Mouse (Mus musculus) retina, postnatal 7 days (tissue): ENCODE measurements around the gene Cyp2c23.

Source experiments
- DNase-seq: peaks from one replicate; pipeline ENCODE4 v3.0.0-alpha.2; 2012; ENCODE audit warnings: low read depth, low spot score

Gene Cyp2c23

DNA sequence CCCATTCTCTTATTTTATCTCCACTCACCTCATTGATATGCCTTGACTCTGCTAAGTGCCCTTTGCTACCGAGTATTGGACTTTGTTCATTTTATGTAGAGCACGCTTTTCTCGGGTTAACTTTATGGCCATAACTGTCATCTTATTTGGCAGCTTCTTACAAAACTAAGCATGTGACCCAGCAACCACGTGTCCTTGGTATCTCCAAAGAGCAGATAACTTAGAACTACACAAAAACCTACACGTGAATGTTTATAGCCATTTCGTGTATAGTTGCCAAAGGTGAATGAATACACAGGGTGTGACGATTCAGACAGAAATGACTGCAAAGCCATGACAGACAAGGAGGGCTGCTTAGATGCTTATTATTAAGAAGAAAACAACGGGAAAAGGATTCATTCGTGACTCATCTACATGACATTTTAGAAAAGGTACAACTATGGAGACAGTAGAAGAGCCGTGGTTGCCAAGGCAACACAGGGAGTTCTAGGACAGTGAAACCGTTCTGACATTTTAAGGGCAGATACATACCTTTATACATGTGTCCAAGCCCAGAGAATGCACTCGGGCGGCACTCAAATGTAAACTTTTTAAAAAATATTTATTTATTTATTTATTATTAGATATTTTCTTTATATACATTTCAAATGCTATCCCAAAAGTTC is 4.0 kb downstream of the Cyp2c23 start:
- no peak for DNase-seq

DNA sequence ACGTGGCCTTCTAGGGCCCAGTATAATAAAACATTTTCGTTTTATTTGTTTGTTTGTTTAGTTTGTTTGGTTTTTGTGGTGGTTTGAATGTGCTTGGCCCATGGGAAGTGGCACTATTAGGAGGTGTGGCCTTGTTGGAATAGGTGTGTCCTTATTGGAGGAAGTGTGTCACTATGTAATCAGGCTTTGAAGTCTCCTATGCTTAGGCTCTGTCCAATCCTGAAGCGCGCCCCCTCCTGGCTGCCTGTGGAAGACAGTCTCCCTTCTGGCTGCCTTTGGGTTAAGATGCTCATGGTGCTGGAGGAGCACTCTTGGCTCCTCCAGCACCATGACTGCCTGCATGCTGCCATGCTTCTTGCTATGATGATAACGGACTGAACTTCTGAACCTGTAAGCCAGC is 5.9 kb downstream of the Cyp2c23 start:
- no peak for DNase-seq

- DNase-seq: no peak
These were observed 7.5 kb downstream of the Cyp2c23 start for GRCm38 (mm10) chr19:44021502-44021901.

GRCm38 (mm10) chr19:44019739-44020138 is 9.3 kb downstream of the Cyp2c23 start:
- no peak for DNase-seq

- DNase-seq: no peak
These were observed 15.1 kb downstream of the Cyp2c23 start for GRCm38 (mm10) chr19:44013862-44014261.

DNA sequence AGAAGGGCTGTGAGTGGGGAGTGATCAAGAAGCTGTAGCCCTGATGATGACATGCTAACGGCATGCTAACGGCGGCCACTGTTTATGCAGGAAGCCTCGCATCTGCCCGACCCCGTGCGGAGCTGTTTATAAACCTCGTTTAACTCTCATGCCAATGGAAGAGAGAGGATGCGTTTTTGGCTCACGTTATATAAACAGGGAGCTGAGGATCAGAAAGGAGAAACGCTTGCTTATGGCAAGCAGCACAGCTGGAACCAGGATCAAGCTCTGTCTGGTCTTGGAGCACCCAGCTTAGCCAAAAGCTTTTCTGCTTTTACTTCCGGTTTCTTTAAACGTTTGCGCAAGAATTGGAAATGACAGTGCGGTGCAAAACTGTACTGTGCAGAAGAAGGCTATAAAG is 20.2 kb downstream of the Cyp2c23 start:
- DNase-seq: no peak

- no peak for DNase-seq
These were observed 21.8 kb downstream of the Cyp2c23 start for GRCm38 (mm10) chr19:44007186-44007585.

DNA sequence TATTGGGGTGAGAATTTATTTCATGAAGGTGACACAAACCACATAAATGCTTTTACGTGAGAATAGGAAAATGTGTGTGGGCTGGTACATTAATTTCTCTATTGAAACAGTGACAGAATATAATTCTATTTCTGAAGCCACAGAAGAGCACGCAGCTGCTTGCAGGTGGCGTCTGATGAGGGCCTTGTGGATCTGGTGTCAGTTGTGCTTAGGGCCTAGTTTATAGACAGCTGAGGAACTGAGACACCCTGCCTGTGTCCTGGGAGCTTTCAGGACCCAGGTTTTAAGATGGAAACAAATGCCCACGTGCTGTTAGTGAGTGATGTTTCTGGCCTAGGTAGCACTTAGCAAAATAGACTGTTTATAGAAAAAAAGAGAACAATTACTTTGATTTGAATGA is 24.0 kb downstream of the Cyp2c23 start:
- DNase-seq: no peak

DNA sequence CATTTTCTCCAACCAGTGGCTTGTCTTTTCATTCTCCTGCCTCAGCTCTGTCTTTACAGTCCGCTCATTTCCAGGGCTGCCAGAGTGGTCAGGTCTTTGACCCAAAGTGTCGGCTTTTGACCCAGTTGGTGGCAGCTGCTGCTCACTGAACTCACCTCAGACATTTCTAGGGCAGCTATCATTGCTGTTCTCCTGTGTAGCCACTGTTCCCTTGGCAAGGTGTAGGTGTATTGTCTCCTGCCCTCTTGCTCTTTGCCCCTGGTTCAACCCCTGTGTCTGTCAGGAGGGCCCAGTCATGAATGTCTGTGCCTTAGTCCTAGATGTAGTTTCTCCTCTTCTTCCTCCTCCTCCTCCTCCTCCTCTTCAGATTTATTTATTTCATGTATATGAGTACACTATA is 24.7 kb downstream of the Cyp2c23 start:
- no peak for DNase-seq

DNA sequence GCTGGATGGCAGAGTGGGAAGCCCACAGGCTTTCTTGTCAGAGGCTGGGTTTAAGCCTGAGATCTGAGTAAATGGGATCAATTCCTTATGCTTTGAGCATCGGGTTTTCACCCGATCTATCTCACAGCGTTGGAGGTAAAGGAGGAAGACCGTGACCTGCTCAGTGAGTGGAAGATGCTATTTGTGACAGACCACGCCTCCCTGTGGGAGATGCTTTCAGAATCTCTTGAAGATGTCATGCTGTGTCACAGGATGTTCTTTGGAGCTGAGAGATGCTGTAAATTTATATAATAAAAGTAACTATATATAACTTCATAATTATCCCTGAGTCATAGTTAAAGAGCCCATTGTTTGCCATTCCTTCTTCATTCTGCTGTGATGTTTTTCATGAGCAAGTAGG is 28.3 kb downstream of the Cyp2c23 start:
- no peak for DNase-seq

DNA sequence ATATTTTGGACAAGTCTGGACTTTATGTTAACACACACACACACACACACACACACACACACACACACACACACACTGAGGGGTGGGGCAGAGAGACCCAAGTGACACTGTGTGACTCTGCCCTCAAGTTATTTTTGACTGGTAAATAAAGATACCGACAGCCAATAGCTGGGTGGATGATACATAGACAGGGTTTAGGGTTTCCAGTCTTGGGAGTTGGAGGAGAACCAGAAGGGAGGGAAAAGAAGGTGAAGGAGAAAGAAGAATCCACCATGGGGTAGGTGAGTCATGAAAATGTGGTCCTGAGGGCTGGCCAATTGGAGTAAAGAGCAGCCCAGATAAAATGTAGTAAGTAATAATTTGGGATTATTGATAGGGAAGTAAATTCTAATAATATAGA is 28.9 kb downstream of the Cyp2c23 start:
- no peak for DNase-seq

DNA sequence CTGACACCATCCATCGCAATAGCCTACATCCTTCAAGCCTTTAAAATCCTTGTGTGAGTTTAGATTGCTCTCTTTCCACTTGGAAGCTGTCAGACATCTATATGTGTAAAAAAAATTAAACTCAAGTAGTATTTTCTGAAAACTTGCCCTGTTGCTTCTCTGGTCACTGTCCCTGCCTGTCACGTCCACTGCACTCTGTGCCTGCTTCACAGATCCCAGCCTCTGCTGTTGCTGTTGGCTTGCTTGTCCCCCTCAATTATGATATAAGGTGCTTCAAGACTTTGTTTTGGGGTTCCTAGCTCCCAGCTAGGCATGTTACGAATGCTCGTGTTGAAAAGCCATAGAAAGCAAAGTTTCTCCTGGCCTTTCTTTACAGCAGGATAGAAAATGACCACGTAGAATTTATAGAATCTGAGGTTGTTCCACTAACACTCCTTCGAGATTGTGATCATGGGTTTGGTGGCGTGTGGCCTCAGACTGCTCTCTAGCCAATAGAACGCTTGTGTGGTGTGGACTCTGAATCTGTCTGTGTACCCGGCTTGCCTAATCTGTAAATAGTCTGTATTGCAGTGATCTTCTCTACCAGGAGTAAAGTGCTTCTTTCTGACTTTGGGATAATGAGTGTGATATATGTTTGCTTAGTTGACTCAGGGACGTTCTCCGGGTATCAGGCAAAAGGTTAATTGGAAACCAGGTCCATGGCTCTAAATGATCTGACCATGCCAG is 30.0 kb downstream of the Cyp2c23 start:
- no peak for DNase-seq

GRCm38 (mm10) chr19:43998101-43998500 is 30.9 kb downstream of the Cyp2c23 start:
- no peak for DNase-seq

DNA sequence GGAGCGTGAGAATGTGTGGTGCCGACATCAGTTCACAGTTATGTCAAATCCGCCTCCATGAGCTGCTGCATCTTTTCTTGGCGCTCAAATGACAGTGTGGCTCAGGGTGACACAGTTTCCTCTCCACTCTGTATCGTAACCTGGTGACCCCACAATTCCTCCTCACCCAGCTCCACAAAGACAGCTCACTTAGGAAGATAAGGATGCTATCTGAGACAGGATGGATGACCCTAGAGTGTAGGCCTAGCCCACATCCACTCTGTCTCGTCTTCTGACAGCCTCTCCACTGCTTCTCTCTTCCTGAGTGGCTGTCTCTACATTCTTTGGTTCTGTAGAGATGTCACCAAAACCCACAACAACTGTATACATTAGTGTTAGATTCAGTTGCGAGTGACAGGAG is 33.6 kb downstream of the Cyp2c23 start:
- DNase-seq: no peak

GRCm38 (mm10) chr19:43992464-43992863 is 36.5 kb downstream of the Cyp2c23 start:
- DNase-seq: no peak

DNA sequence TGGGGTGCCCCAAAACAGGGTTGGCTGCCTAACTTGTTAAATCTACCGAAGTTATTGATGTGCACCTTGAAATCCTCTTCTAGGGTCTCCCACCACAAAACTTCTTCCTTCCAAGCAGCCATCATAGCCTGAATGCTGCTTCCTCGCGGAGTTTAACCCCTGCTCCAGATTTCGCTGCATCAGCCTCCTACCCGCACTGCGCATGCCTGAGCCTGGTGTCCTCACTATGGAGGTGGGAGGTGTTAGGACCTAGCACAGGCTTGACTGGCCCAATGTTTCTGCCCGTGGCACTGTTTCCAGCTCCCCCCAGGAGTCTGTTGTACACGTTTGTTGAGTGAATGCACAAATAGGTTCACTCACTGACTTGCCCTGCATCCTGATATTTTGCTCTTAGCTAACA is 38.6 kb downstream of the Cyp2c23 start:
- no peak for DNase-seq

GRCm38 (mm10) chr19:43986069-43986794 is 42.8 kb downstream of the Cyp2c23 start, which contains the start of gene Cpn1:
Gene Cpn1, minus strand, starts transcription at chr19:43986556.
- no peak for DNase-seq

GRCm38 (mm10) chr19:43981992-43982391 is 47.0 kb downstream of the Cyp2c23 start:
- DNase-seq: no peak

GRCm38 (mm10) chr19:43980711-43981110 is 48.3 kb downstream of the Cyp2c23 start:
- no peak for DNase-seq

- no peak for DNase-seq
These were observed 51.2 kb downstream of the Cyp2c23 start for GRCm38 (mm10) chr19:43977799-43978198.

GRCm38 (mm10) chr19:43976661-43977060 is 52.3 kb downstream of the Cyp2c23 start:
- no peak for DNase-seq

DNA sequence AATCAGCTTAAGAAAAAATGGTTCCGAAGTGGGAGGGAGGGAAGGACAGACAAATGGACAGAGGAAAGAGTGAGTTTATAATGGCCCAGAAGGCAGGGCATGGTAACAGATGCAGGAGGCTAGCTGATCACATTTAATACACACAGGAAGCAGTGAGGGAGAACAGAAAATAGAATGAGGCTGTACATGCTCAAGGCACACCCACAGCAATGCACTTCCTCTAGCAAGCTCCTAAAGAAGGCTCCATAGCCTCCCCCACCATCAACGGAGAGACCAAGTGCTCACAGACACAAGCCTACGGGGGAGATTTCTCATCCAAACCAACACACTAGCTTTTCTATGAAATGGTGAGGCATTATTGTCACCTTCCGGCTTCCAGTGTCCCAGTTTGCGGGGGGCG is 54.8 kb downstream of the Cyp2c23 start:
- no peak for DNase-seq

- DNase-seq: no peak
These were observed 55.3 kb downstream of the Cyp2c23 start for GRCm38 (mm10) chr19:43973711-43974110.
